Mouse (Mus musculus) testis, adult 2 months (tissue): ENCODE measurements at regions not wholly inside any gene's neighbourhood (a gene's known extent, or its start where the extent isn't known, plus 50 kb on each side); places are given as distances from the start of the nearest gene placed in this dataset.

Source experiments
- CTCF ChIP-seq: fragments of 200-500 bp; IDR thresholded peaks from 2 replicates; pipeline ENCODE4 v1.5.1; 2012; ENCODE audit warnings: low read depth, mild to moderate bottlenecking, inconsistent platforms, low read length, moderate library complexity; ENCODE audit not compliant: control insufficient read depth, insufficient read depth, insufficient replicate concordance
- POLR2A ChIP-seq: fragments of 200-500 bp; IDR thresholded peaks from 2 replicates; pipeline ENCODE4 v1.6.1; 2012; ENCODE audit warnings: low read depth, mild to moderate bottlenecking, inconsistent platforms, low read length, moderate library complexity; ENCODE audit not compliant: control insufficient read depth

- TF ChIP-seq POLR2A (no peak), CTCF (no peak)
These were observed 260.1 kb downstream of the Uaca start for GRCm38 (mm10) chr9:61054427-61054826.
